Mouse (Mus musculus): ENCODE results near the gene Psmd13.

The Psmd13 gene

DNA sequence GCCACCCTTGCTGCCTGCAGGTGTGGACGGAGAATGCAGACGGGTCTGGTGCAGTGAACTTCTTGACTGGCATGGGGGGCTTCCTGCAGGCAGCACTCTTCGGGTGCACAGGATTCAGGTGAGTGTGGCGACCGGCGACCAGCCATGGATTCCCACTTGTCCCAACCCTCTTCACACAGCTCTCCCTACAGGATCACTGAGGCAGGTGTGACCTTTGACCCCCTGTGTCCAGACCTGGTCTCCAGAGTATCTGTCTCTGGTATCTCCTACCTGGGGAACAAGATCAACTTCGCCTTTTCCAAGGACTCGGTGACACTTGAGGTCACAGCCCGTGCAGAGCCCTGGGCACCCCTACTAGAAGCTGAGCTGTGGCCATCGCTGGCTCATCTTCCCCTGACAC is 64.5 kb downstream of the Psmd13 start:
- no peak for DNase-seq

DNA sequence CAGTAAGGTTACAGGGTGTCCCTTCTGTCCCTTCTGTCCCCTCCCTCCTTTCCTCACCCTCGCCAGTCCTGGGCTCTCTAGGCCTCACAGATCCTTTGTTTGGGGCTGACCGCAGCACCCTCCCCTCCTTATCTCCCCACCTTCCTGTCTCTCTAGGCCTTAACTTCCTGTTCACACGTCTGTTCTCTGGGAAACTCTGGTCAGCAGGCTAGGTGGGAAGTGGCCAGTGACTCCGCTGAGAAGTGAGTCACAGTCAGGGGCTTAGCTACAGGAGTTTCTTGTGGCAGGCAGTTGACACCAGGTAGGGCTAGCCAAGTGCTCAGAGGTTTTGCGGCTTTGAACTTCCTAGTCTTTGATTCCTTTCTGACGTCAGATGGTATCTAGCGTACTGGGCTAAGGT is 65.2 kb downstream of the Psmd13 start:
- no peak for DNase-seq

DNA sequence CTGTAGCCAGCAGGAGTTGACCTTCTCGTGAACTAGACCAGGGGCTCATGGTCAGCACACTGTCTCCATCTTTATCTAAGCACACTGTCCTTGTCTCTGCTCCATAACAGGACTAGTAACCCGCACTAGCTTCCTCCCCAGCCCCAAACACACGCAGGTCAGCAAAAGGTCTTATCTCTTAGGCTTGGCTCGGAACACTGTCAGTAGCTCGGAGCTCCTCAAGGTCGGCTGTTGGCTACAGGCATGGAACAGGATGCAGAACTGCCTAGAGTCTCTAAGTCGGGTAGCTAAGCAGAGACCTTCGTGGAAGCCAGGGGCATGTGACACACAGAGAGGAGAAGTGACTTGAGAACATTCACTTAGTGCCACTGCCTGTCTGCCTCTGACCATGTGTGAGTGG is 66.4 kb downstream of the Psmd13 start:
- DNase-seq = no peak
